Mouse (Mus musculus): ENCODE measurements around the gene Cenpe. TPM values are rescaled to one million over a fixed set of nuclear protein-coding genes. Genes with fewer than 3 reads are reported as not detected.
A peak's percentile ranks its signal among the peaks of the same experiment; 100 is the strongest.
"Not testable (repeated sequence)": the region's sequence is repeated elsewhere in the genome, so short reads cannot be mapped to it uniquely, and the experiment has no call there.

Cenpe gene
- total RNA-seq (2017) = 103 TPM in 2 replicates

- ATAC-seq (replicated peaks; ENCODE audit: low read depth, poor library complexity, severe bottlenecking) = peak; percentile 95
Observed at GRCm38 (mm10) chr3:135211805-135212657, at the start of gene Cenpe. Gene Cenpe, plus strand, starts transcription at chr3:135212537.

DNA sequence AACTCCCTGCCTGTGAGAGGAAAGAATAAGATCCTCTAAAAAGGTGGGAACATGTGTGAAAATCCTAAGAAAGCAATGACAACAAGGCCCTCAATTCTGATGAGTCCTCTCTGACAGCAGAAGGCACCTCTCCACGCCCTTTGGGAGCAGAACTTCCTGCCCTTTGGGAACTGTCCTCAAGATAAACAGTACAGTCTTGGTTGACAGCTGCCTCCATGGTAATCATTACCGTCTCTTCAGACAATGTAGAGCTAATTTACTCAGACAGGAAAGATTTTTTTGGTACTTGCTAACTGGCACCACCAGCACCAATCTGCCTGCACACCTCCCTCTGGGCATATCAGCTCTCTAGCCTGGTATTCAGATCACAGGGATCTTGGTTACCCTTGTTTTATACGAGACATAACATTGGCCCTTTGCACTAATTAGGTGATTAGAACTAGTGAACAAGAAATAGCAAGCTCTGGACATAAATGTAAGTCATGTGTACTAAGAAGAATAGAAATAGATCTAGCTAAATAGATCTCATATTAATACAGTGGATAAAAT lies 40.4 kb upstream of the Cenpe start:
- ATAC-seq (replicated peaks; ENCODE audit: low read depth, poor library complexity, severe bottlenecking) = no peak

DNA sequence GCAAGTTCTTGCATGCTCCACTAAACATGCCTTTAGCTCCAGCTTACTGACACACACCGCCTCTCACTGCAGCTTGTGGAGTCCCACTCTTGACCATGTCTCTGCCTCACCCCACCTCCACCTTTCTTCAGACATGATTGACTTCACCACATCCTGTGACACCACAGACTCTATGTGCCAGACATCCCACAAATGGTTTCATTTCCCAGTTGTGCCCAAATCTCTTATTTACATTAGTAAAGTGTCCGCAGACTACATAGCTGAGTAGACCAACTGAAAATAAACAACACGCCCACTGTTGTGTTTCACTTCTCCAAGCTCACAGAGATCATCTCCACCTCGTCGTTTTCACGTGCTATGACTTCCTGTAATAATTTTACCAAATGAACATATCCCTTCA lies 20.5 kb upstream of the Cenpe start:
- ATAC-seq (replicated peaks; ENCODE audit: low read depth, poor library complexity, severe bottlenecking) = peak; percentile 100

GRCm38 (mm10) chr3:135198051-135198450 lies 14.3 kb upstream of the Cenpe start:
- not testable (repeated sequence) for ATAC-seq (replicated peaks; ENCODE audit: low read depth, poor library complexity, severe bottlenecking)

DNA sequence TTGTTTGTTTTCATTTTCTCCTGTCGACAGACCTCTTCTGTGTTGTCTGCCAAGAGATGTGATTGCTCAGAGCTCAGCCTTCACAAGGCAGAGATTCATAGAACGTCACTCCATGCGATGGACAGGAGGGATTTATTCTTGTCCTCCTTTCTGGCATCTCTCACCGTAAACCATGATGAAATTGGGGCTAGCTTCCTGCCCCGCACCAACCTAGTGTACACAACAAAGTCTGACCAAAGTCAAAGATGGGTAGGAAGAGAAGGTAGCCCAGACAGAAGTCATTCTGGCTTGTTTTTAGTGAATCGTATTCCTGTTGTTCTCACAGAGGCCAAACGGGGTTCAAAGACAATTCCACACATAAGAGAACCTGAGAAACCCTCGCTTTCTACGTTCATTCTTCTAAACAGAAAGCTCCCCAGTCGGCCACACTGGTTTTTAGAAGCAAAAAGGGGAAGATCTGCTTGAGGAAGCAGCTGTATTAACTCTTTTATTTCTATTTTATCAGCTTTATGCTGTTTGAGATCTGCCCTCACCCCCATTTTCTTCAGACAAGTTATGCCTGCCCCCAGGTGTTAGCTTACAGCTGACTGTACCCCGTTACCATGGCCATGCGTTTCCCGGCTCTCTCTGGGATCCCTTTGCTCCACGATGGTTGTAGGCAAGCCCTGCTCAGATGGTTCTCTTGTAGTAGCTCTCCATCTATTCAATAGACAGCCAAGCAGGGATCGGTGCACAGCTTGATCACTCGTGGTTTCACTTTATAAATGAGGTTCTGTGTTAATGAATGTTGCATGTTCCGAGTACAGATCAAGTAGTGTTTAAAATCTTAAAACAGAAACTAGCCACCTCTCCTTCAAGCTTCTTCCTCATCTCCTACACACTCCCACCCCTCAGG lies 11.7 kb upstream of the Cenpe start:
- ATAC-seq (replicated peaks; ENCODE audit: low read depth, poor library complexity, severe bottlenecking) = peak; percentile 76

DNA sequence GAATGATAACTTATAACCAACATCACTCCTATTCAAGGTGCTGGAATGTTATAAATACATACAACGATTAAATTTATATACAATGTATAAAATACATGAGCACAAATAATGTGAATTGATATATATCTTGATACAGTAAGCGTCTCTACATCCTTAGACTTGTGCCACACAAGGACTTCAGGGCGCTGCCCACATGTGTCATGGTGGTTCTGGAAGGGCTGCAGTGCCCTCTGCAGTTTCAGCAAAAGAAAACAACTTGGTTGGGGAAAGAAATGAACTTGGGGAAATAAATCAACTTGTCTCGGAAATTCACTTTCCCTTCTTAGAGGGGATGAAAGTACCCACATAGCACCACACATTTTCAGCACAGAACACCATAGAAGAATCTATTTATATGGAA lies 5.7 kb upstream of the Cenpe start:
- ATAC-seq (replicated peaks; ENCODE audit: low read depth, poor library complexity, severe bottlenecking) = peak; percentile 92

GRCm38 (mm10) chr3:135212658-135213350 lies 467 bp downstream of the Cenpe start:
- peak; percentile 40 for ATAC-seq (replicated peaks; ENCODE audit: low read depth, poor library complexity, severe bottlenecking)

GRCm38 (mm10) chr3:135232058-135232457 lies 19.7 kb downstream of the Cenpe start:
- ATAC-seq (replicated peaks; ENCODE audit: low read depth, poor library complexity, severe bottlenecking) = no peak

DNA sequence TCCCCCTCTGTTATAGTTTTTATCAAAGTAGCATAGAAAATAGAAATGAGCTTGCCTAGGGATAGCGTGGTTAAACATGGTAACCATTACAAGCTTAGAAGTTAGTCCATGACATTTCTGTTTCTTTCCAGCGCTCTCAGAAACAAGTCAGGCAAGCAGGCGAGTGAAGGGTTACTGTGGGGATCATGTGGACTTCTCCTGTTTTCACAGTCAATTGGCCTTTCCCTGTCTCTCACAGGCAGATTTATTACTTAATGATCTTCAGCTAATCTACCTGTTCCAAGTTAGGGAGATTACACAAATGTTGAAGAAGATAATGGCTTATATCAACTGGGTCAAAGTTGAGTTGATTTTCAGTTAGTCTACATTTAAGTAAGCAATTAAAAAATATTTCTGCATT lies 20.1 kb downstream of the Cenpe start:
- ATAC-seq (replicated peaks; ENCODE audit: low read depth, poor library complexity, severe bottlenecking) = no peak

GRCm38 (mm10) chr3:135245733-135246132 lies 33.4 kb downstream of the Cenpe start:
- peak; percentile 88; the same call in 1 of the 2 replicates for ATAC-seq (replicated peaks; ENCODE audit: low read depth, poor library complexity, severe bottlenecking)

GRCm38 (mm10) chr3:135246828-135247227 lies 34.5 kb downstream of the Cenpe start:
- ATAC-seq (replicated peaks; ENCODE audit: low read depth, poor library complexity, severe bottlenecking) = no peak

GRCm38 (mm10) chr3:135249104-135249503 lies 36.8 kb downstream of the Cenpe start:
- ATAC-seq (replicated peaks; ENCODE audit: low read depth, poor library complexity, severe bottlenecking) = no peak; the same call in 1 of the 2 replicates

DNA sequence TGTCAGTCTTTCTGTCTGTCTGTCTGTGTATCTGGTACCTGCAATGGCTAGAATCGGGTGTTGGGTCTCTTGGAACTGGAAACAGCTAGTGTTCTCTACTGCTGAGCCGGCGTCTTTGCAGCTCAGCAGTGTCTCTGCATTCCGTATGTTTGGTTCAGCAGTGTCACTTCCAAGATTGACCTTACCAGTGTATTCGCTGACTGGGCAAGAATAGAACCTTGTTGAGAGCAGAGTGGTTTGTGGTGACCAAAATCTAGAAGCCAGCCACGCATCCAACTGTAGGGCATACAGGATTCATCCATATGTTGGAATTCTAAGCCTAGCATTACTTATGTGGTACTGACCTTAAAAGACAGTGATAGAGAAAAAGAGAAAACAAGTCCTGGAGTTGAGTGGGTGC lies 39.5 kb downstream of the Cenpe start:
- ATAC-seq (replicated peaks; ENCODE audit: low read depth, poor library complexity, severe bottlenecking) = no peak

DNA sequence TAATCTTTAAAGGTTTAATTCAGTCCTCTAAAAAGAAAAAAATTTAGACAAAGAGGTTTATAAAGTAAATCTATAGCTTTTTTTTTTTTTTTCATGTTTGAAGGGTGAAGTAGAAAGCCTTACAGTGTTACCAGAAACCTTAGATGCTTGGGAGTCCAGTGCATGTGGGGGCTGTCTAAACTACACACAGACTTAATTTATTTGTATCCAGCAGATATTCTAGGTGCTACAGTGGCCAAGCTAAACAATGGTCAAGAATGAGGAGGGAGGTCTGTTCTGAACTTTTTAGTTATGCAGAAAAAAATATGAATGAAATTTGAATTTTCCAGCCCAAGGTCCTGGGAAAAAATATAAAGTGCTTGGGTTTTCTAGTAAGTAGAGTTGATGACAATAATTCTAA lies 42.4 kb downstream of the Cenpe start:
- ATAC-seq (replicated peaks; ENCODE audit: low read depth, poor library complexity, severe bottlenecking) = no peak

DNA sequence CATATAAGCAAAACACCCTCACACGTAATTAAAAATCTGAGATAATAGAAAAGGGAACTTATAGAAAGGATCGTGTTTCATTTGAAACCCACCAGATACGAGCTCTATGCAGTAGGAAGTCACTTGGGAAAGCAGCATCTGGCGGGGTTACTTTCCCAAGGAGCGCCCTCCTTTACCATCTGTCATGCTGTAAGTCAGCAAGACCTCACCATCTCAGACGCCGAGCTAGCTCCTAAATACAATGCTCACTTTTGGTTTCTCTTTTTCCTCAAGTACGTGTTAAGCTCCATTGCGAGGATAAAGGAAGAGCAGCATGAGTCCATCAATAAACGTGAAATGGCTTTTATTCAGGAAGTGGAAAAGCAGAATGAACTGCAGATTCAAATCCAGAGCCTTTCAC lies 46.6 kb downstream of the Cenpe start:
- ATAC-seq (replicated peaks; ENCODE audit: low read depth, poor library complexity, severe bottlenecking) = no peak

- no peak for ATAC-seq (replicated peaks; ENCODE audit: low read depth, poor library complexity, severe bottlenecking)
Observed at GRCm38 (mm10) chr3:135260233-135260632, 47.9 kb downstream of the Cenpe start.

GRCm38 (mm10) chr3:135268616-135269015 lies 56.3 kb downstream of the Cenpe start:
- no peak for ATAC-seq (replicated peaks; ENCODE audit: low read depth, poor library complexity, severe bottlenecking)

GRCm38 (mm10) chr3:135269391-135269990 lies 57.2 kb downstream of the Cenpe start:
- ATAC-seq (replicated peaks; ENCODE audit: low read depth, poor library complexity, severe bottlenecking) = no peak

GRCm38 (mm10) chr3:135272627-135273026 lies 60.3 kb downstream of the Cenpe start:
- ATAC-seq (replicated peaks; ENCODE audit: low read depth, poor library complexity, severe bottlenecking) = no peak

- ATAC-seq (replicated peaks; ENCODE audit: low read depth, poor library complexity, severe bottlenecking) = no peak
Observed at GRCm38 (mm10) chr3:135273047-135273446, 60.7 kb downstream of the Cenpe start.
